Mouse (Mus musculus): ENCODE measurements around the gene Ctnnd2. TPM values are rescaled to one million over a fixed set of nuclear protein-coding genes. Genes with fewer than 3 reads are reported as not detected.

Ctnnd2 gene
- polyA plus RNA-seq, 1 experiment: 6.3 TPM

DNA sequence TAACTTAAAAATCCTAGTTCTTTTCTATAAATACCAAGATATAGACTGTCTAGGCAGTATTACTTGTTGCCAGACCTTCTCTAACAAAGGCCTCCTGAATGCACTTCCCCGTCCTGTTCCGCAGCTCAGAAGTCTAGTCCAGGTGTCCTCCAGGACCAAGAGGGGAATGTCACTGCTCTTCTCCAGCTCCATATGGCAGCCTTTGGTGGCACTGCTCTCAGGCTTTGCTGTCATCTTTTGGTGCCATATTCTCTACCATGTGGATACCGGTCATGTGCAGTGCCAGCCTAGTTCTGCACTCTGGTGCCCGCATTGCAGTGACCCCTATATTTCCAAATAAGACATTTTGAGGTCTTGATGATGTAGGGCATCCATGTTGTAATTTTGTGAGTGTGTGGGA is 56.7 kb downstream of the Ctnnd2 start:
- no peak for DNase-seq
- 90% methylated on average over 4 of the region's 4 CpGs for WGBS
- Histone ChIP-seq H3K4me1 (ENCODE audit: control insufficient read depth, insufficient read depth, low read length) (no peaks in the 10 kb centered on the region), H3K4me3 (replicated peaks; ENCODE audit: extremely low read depth, low read depth, low read length) (no peak overlapping the region)
- TF ChIP-seq CTCF (IDR thresholded peaks at IDR 0.05; ENCODE audit: insufficient read depth, low read length): no peak
- no peak for TF ChIP-seq POLR2A (IDR thresholded peaks at IDR 0.05; ENCODE audit: borderline replicate concordance, extremely low read depth, low read depth, low read length)

GRCm38 (mm10) chr15:30235210-30236034 is 63.0 kb downstream of the Ctnnd2 start:
- no peak for TF ChIP-seq POLR2A (IDR thresholded peaks at IDR 0.05; ENCODE audit: borderline replicate concordance, extremely low read depth, low read depth, low read length)
- TF ChIP-seq CTCF (IDR thresholded peaks at IDR 0.05; ENCODE audit: insufficient read depth, low read length): no peak
- 92% methylated on average over 10 of the region's 10 CpGs for WGBS
- no peaks in the 10 kb centered on the region for H3K4me1 ChIP-seq (ENCODE audit: control insufficient read depth, insufficient read depth, low read length)
- DNase-seq: no peak
- H3K4me3 ChIP-seq (replicated peaks; ENCODE audit: extremely low read depth, low read depth, low read length): no peak overlapping the region

DNA sequence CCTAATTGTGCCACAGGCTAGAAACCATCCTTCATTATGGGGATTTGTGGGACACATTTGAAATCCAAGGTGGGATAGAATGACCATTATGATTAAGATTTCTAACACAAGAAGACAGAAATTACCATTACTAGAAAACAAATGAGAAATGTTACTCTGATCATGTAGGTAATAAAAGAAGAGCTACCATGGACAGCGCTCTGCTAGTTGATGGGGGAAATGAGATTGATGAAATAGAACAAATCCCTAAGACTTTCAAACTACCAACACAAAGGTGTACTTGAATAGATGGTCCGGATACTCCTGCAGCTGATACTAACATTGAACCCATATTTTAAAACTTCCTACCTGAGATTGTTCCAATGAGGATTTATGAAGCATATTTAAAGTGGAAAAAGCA is 68.5 kb downstream of the Ctnnd2 start:
- TF ChIP-seq CTCF (IDR thresholded peaks at IDR 0.05; ENCODE audit: insufficient read depth, low read length) (no peak), POLR2A (IDR thresholded peaks at IDR 0.05; ENCODE audit: borderline replicate concordance, extremely low read depth, low read depth, low read length) (no peak)
- no peak for DNase-seq
- 76% methylated on average over 2 of the region's 2 CpGs for WGBS
- H3K4me3 ChIP-seq (replicated peaks; ENCODE audit: extremely low read depth, low read depth, low read length): no peak overlapping the region
- no peaks in the 10 kb centered on the region for H3K4me1 ChIP-seq (ENCODE audit: control insufficient read depth, insufficient read depth, low read length)

GRCm38 (mm10) chr15:30268822-30269221 is 96.4 kb downstream of the Ctnnd2 start:
- Histone ChIP-seq H3K4me1 (ENCODE audit: control insufficient read depth, insufficient read depth, low read length) (no peaks in the 10 kb centered on the region), H3K4me3 (replicated peaks; ENCODE audit: extremely low read depth, low read depth, low read length) (no peak overlapping the region)
- WGBS: 81% methylated on average over 10 of the region's 10 CpGs
- DNase-seq: no peak
- TF ChIP-seq CTCF (IDR thresholded peaks at IDR 0.05; ENCODE audit: insufficient read depth, low read length): no peak
- TF ChIP-seq POLR2A (IDR thresholded peaks at IDR 0.05; ENCODE audit: borderline replicate concordance, extremely low read depth, low read depth, low read length): no peak

DNA sequence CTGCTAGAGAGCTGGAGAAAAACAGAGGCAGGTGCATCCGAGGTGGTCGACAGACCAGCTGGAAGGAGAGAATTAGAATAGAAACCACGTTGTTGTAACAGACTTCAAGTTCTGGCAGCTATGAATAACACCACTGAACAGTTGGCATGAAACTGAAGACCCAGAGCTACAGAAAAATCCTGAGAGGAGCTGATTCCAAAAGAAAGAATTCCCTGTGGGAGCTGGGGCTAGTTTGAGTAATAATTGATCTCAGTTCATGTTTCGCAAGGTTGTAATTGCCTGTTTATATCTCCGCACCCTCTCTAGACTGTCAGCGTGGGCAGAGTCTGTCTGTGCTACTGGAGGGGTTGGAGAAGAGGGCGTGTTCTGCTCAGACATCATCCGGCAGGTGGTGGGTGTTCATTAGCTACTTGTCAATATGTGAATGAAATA is 98.8 kb downstream of the Ctnnd2 start:
- no peak for DNase-seq
- no peak overlapping the region for H3K4me3 ChIP-seq (replicated peaks; ENCODE audit: extremely low read depth, low read depth, low read length)
- WGBS: 66% methylated on average over 8 of the region's 8 CpGs
- TF ChIP-seq POLR2A (IDR thresholded peaks at IDR 0.05; ENCODE audit: borderline replicate concordance, extremely low read depth, low read depth, low read length): no peak
- no peak for TF ChIP-seq CTCF (IDR thresholded peaks at IDR 0.05; ENCODE audit: insufficient read depth, low read length)
- H3K4me1 ChIP-seq (ENCODE audit: control insufficient read depth, insufficient read depth, low read length): no peaks in the 10 kb centered on the region

- Histone ChIP-seq H3K4me1 (ENCODE audit: control insufficient read depth, insufficient read depth, low read length) (no peaks in the 10 kb centered on the region), H3K4me3 (replicated peaks; ENCODE audit: extremely low read depth, low read depth, low read length) (no peak overlapping the region)
- 83% methylated on average over 4 of the region's 4 CpGs for WGBS
- TF ChIP-seq CTCF (IDR thresholded peaks at IDR 0.05; ENCODE audit: insufficient read depth, low read length) (no peak), POLR2A (IDR thresholded peaks at IDR 0.05; ENCODE audit: borderline replicate concordance, extremely low read depth, low read depth, low read length) (no peak)
- no peak for DNase-seq
These were observed 99.9 kb downstream of the Ctnnd2 start for GRCm38 (mm10) chr15:30272326-30272725.

DNA sequence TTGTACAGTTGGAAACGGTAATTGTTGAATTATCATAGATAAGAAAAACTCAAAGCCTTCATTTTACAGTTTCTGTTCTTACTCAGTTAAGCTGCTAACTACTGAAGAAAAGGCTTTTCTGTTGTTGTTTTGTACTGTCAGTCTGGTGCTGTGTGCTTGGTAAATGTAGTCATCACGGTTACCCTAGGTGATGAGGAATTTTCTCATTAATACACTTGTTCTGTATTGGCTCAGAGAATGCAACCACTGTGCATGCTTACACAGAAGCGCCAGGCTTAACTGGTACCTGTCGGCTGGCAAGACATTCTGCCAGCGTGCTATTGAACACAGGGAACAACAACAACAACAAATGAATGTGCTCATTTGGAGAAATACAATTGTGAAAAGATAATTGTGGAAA is 103.3 kb downstream of the Ctnnd2 start:
- Histone ChIP-seq H3K4me3 (replicated peaks; ENCODE audit: extremely low read depth, low read depth, low read length) (no peak overlapping the region), H3K4me1 (ENCODE audit: control insufficient read depth, insufficient read depth, low read length) (no peaks in the 10 kb centered on the region)
- DNase-seq: no peak
- 86% methylated on average over 5 of the region's 5 CpGs for WGBS
- no peak for TF ChIP-seq CTCF (IDR thresholded peaks at IDR 0.05; ENCODE audit: insufficient read depth, low read length)
- TF ChIP-seq POLR2A (IDR thresholded peaks at IDR 0.05; ENCODE audit: borderline replicate concordance, extremely low read depth, low read depth, low read length): no peak

- no peak for TF ChIP-seq POLR2A (IDR thresholded peaks at IDR 0.05; ENCODE audit: borderline replicate concordance, extremely low read depth, low read depth, low read length)
- TF ChIP-seq CTCF (IDR thresholded peaks at IDR 0.05; ENCODE audit: insufficient read depth, low read length): no peak
- no peak overlapping the region for H3K4me3 ChIP-seq (replicated peaks; ENCODE audit: extremely low read depth, low read depth, low read length)
- no peaks in the 10 kb centered on the region for H3K4me1 ChIP-seq (ENCODE audit: control insufficient read depth, insufficient read depth, low read length)
- 58% methylated on average over 4 of the region's 4 CpGs for WGBS
- no peak for DNase-seq
These were observed 104.3 kb downstream of the Ctnnd2 start for GRCm38 (mm10) chr15:30276691-30277090.

- WGBS: 81% methylated on average over 4 of the region's 4 CpGs
- Histone ChIP-seq H3K4me1 (ENCODE audit: control insufficient read depth, insufficient read depth, low read length) (no peaks in the 10 kb centered on the region), H3K4me3 (replicated peaks; ENCODE audit: extremely low read depth, low read depth, low read length) (no peak overlapping the region)
- no peak for TF ChIP-seq POLR2A (IDR thresholded peaks at IDR 0.05; ENCODE audit: borderline replicate concordance, extremely low read depth, low read depth, low read length)
- no peak for TF ChIP-seq CTCF (IDR thresholded peaks at IDR 0.05; ENCODE audit: insufficient read depth, low read length)
- no peak for DNase-seq
These were observed 106.2 kb downstream of the Ctnnd2 start for GRCm38 (mm10) chr15:30278610-30279009.

Measured in lung, adult 2 months (tissue).